Comparison of ENCODE assay signal across 19 mouse cellular contexts in genomic region chr6:128461606-128462005, GRCm38 (mm10).
"Had no signal": no experiment of that assay in that cellular context is flagged by ENCODE, and none has a peak within 500 bp of the region (broad histone marks: within the 10 kb centered on the region; RNA-seq: fewer than 3 reads in every experiment).

No protein-coding gene starts in this region.

- H3K9ac ChIP-seq: liver, postnatal 0 days; lung, embryonic 15.5 days; midbrain, embryonic 12.5 days; neural tube, embryonic 13.5 days; neural tube, embryonic 15.5 days had no signal

- H3K27me3 ChIP-seq: lung, embryonic 15.5 days; midbrain, embryonic 12.5 days; neural tube, embryonic 13.5 days; neural tube, embryonic 15.5 days had no signal

- H3K4me1 ChIP-seq: lung, embryonic 15.5 days; neural tube, embryonic 13.5 days; neural tube, embryonic 15.5 days had no signal

- H3K4me3 ChIP-seq: lung, embryonic 15.5 days; midbrain, embryonic 10.5 days; midbrain, embryonic 12.5 days; myocyte; neural tube, embryonic 13.5 days; neural tube, embryonic 15.5 days had no signal

- DNase-seq: liver, postnatal 0 days; lung, adult 2 months; lung, postnatal 14 days; lung, postnatal 36 days; midbrain, embryonic 14.5 days; retina, postnatal 1 day; right cerebral cortex, adult 18-20 months; right cerebral cortex, postnatal 25 days; right cerebral cortex, postnatal 4 days; spleen, adult 18-20 months; thymus, adult 18-20 months; thymus, postnatal 14 days; thymus, postnatal 36 days had no signal

- H3K9me3 ChIP-seq: lung, embryonic 15.5 days; midbrain, embryonic 10.5 days; midbrain, embryonic 12.5 days; neural tube, embryonic 13.5 days; neural tube, embryonic 15.5 days had no signal

- H3K27ac ChIP-seq: lung, embryonic 15.5 days; midbrain, embryonic 10.5 days; midbrain, embryonic 12.5 days; neural tube, embryonic 13.5 days; neural tube, embryonic 15.5 days had no signal

- H3K36me3 ChIP-seq: lung, embryonic 15.5 days; midbrain, embryonic 10.5 days; midbrain, embryonic 12.5 days; neural tube, embryonic 13.5 days; neural tube, embryonic 15.5 days had no signal
